Mouse (Mus musculus): Measurements from ENCODE around the gene Rpl22l1.
"Not testable (repeated sequence)": the region's sequence is repeated elsewhere in the genome, so short reads cannot be mapped to it uniquely, and the experiment has no call there.

The Rpl22l1 gene

GRCm38 (mm10) chr3:28836796-28837371 is 31.6 kb downstream of the Rpl22l1 start:
- DNase-seq (ENCODE audit: low spot score): no peak

- no peak for DNase-seq (ENCODE audit: low spot score)
These were observed 36.8 kb downstream of the Rpl22l1 start for GRCm38 (mm10) chr3:28841886-28842649.

- DNase-seq (ENCODE audit: low spot score): no peak
These were observed 38.0 kb downstream of the Rpl22l1 start for GRCm38 (mm10) chr3:28843231-28843630.

DNA sequence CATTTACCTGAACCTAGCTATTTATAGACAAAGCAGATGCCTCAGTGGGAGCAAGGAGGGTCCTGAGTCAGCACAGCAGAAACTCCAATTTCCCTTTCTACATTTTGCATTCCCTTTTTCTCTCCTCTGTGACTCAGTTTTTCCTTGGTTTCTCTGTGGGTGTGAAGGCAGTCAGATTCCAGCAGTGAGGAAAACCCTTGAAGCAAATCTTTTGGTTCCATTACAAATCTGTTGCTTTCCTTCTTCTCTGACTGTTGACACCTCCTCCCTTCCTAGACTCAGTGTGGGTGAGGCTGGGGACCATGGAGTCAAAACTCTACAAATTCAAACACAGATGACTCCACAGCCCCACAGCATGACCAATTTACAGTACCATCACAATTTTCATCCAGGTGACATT is 41.9 kb downstream of the Rpl22l1 start:
- no peak for DNase-seq (ENCODE audit: low spot score)

GRCm38 (mm10) chr3:28852174-28852573 is 46.9 kb downstream of the Rpl22l1 start:
- not testable (repeated sequence) for DNase-seq (ENCODE audit: low spot score)

Measured in ovary, postnatal 36 days (tissue).